Mouse (Mus musculus) urinary bladder, postnatal 14 days (tissue): ENCODE measurements around the gene AW822073.
"Not testable (repeated sequence)": the region's sequence is repeated elsewhere in the genome, so short reads cannot be mapped to it uniquely, and the experiment has no call there.

Source experiments
- DNase-seq: peaks from one replicate; pipeline ENCODE4 v3.0.0; 2021; ENCODE audit warnings: low spot score

The AW822073 gene

DNA sequence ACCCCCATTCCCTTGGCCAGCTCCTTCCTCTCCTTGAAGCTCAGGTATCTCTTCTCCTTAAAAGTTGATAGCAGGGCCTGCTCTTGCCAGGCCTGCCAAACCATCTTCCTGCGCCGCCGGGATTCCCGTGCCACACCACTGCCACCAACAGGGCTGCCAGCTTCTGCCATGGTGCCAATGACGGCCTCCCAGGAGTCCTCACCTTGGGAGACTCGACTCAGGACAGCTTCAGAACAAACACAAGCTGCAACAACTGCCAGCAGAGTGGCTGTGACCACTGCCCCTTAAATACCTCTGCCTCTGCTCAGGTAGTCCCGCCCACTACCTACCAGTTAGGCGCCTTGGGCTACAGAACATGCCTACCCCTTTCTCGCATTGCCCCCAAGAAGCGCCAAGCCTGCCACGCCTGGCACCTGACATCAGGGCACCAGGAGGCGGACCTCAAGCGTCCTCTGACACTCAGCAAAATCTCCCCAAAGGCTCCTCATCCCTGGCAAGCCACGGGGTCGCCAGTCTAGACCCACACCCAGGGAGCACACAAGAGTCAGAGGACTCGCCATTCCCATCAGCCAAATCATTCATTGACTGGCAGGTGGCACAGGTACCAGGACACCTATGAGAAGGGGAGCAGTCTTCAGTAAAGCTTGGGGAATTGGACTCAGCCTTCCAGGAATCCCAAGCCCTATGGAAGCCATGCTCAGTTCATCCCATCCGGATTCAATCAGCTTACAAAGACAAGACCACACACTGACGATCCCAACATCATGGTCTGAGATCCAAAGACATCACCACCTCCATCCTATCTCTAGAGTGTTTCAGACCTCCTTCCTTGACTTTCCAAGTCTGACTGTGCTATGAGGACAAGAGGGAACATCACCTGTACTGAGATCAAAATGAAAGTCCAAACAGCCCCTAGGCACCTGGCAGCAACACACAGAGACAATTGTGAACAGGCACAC is at the start of gene AW822073:
Gene AW822073, minus strand, starts transcription at position 104 of the 959 bp plus-strand sequence.
- not testable (repeated sequence) for DNase-seq

DNA sequence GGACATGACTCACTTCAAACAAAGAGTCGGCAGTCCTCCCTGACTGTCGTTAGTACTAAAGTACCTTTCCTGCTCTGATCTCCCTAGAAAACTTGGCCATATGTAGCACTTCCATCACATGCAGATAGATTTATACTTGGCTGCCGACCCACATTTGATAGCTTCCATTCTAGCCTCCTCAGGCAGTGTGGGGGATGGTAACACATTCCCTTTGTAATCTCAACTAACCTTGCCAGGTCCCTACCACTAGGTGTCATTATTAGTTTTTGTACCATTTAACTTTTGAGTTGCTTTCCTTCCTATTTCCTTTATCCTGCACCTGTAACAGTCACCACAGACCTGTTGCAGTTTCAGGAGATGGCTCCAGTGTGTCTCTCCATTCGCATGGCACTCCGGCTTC is 33.7 kb upstream of the AW822073 start:
- DNase-seq: no peak

GRCm38 (mm10) chr10:58255954-58256353 is 31.2 kb upstream of the AW822073 start:
- no peak for DNase-seq

- DNase-seq: peak; percentile 94
Observed at GRCm38 (mm10) chr10:58255213-58255892, 30.6 kb upstream of the AW822073 start, which contains the start of gene Gcc2. Gene Gcc2, plus strand, starts transcription at chr10:58255497.

DNA sequence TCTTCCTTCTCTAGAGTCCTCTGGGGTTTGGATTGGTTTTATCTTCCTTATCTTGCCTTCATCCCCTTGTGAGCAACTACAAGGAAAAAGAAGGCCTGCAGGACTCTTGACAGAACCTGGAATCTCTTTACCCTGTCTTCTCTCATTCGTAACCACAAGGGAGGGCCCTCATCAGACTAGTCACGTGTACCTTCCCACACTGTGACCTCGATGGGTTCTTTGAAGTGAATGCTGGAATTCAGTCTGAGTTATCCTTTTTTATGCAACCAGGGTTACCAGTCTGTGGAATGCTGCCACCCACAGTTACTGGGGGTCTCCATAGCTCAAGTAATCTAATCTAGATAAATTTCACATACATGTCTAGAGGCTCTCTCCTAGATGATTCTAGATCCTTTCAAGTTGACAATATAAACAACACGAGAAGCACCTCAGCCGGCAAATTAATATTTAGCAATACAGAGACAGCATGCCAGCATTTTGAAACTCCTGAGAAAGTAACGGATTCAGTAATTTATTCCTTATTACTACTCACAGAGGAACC is 30.0 kb upstream of the AW822073 start:
- DNase-seq: no peak

DNA sequence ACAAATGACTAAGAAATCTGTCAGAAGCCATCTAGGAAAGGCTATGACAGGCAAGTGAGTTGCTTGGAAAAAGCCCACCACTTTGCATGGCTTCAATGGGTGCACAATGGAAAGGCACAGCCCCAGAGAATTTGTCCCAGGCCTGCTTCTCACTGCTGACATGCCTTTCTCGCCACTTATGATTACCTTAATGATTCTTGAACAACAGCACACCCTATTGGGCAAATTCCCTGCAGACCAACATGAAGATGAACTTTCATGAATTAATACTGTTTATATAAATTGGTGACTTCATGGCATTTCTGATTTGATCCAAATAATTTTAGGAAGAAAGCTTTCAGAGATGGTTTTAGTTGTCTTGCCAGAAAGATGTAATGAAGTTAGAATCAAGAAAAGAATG is 24.8 kb upstream of the AW822073 start:
- DNase-seq: no peak

DNA sequence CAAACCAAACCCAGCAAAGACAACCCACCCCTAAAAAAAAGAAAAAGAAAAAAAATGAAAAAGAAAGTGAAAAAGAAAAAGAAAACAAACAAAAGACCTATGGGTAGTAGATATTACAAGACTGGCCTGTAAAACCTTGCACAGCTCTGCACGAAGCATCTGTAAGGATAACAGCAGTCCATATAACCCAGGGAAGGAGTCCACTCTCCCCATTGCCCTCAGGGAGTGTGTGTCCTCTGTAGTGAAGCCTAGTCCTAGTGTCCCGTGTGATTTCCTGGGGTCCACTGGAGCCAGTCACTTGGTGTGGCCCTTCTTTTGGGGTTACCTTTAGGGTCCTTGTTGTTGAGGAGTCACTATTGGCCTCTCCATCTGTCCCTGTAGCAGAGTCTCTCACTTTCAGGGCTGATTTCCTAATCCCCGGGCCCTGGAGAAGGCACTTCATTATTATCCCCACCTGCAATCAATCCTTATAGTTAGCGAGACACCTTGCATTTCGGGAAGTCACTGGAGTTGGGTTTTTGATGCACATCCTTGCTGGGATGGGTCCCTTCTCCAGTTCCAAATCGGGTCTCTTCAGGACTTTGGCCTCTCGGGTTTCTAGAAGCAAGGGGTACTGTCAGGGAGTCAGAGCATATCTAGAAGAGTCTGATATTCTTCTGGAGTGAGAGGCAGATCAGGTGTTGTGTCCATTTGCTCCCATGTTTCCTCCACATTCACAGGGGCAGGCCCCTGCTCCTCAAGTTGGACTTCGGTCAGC is 14.4 kb upstream of the AW822073 start:
- peak; percentile 70 for DNase-seq

DNA sequence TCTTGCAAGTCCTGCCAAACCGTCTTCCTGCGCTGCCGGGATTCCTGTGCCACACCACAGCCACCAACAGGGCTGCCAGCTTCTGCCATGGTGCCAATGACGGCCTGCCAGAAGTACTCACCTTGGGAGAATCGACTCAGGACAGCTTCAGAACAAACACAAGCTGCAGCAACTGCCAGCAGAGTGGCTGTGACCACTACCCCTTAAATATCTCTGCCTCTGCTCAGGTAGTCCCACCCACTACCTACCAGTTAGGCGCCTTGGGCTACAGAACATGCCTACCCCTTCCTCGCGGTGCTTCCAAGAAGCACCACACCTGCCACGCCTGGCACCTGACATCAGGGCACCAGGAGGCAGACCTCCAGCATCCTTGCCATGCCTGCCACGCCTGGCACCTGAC is 11.9 kb upstream of the AW822073 start, which contains the start of gene Gm4981:
Gene Gm4981, minus strand, starts transcription at position 89 of the 400 bp plus-strand sequence.
- no peak for DNase-seq

DNA sequence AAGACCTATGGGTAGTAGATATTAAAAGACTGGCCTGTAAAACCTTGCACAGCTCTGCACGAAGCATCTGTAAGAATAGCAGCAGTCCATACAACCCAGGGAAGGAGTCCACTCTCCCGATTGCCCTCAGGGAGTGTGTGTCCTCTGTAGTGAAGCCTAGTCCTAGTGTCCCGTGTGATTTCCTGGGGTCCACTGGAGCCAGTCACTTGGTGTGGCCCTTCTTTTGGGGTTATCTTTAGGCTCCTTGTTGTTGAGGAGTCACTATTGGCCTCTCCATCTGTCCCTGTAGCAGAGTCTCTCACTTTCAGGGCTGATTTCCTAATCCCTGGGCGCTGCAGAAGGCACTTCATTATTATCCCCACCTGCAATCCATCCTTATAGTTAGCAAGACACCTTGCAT is 10.3 kb upstream of the AW822073 start:
- not testable (repeated sequence) for DNase-seq

- DNase-seq: not testable (repeated sequence)
Observed at GRCm38 (mm10) chr10:58233740-58234121, 9.0 kb upstream of the AW822073 start.

DNA sequence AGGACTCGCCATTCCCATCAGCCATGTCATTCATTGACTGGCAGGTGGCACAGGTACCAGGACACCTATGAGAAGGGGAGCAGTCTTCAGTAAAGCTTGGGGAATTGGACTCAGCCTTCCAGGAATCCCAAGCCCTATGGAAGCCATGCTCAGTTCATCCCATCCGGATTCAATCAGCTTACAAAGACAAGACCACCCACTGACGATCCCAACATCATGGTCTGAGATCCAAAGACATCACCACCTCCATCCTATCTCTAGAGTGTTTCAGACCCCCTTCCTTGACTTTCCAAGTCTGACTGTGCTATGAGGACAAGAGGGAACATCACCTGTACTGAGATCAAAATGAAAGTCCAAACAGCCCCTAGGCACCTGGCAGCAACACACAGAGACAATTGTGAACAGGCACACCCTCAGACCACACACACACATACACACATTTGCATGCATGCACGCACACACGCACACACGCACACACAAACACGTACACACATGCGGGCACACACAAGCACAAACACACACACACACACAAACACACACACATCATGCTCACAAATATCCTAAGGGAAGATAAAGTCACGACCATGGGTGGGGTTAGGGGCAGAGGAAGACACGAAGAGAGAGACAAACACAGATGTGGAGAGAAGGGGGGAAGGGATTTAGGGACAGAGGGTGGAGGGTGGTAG is 8.5 kb upstream of the AW822073 start:
- DNase-seq: not testable (repeated sequence)

DNA sequence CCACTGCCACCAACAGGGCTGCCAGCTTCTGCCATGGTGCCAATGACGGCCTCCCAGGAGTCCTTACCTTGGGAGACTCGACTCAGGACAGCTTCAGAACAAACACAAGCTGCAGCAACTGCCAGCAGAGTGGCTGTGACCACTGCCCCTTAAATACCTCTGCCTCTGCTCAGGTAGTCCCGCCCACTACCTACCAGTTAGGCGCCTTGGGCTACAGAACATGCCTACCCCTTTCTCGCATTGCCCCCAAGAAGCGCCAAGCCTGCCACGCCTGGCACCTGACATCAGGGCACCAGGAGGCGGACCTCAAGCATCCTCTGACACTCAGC is 7.9 kb upstream of the AW822073 start, which contains the start of gene Duxf3:
Gene Duxf3, minus strand, starts transcription at position 35 of the 329 bp plus-strand sequence.
- not testable (repeated sequence) for DNase-seq

DNA sequence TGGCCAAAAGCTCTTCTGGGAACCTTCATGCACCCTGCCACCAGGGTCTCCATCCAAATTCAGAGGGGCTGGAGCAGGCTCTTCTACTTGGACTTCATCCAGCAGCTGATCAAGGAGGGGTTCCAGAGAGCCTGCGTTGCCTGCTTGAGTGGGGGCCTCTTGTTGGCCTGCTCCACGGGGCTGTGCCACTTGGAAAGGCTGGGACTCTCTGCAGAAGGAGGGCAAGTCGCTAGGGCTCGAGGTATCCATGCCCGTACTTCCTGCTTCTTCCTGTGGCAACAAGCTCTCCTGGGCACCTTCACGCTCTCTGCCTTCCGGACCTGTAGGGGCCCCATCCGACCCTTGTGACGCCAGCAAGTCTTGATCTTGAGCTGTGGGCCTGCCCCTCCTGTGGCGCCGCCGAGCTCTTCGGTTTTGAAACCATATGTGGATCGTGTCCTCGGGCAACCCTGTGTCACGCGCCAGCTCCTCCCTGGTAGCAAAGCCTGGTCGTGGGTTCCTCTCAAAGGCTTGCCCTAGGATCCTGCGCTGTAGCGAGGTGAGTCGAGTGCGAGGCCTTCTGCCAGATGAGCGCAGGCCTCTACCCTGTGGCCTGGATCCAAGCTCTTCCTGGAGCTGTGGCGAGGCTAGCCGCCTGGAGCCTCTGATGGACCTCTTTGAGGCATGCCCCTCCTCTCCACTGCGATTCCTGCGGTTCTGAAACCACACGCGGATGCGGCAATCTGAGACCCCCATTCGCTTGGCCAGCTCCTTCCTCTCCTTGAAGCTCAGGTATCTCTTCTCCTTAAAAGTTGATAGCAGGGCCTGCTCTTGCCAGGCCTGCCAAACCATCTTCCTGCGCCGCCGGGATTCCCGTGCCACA is 7.3 kb upstream of the AW822073 start:
- DNase-seq: peak; percentile 82

GRCm38 (mm10) chr10:58231088-58231487 is 6.4 kb upstream of the AW822073 start:
- peak; percentile 58 for DNase-seq

- DNase-seq: not testable (repeated sequence)
Observed at GRCm38 (mm10) chr10:58230021-58230420, 5.3 kb upstream of the AW822073 start.

DNA sequence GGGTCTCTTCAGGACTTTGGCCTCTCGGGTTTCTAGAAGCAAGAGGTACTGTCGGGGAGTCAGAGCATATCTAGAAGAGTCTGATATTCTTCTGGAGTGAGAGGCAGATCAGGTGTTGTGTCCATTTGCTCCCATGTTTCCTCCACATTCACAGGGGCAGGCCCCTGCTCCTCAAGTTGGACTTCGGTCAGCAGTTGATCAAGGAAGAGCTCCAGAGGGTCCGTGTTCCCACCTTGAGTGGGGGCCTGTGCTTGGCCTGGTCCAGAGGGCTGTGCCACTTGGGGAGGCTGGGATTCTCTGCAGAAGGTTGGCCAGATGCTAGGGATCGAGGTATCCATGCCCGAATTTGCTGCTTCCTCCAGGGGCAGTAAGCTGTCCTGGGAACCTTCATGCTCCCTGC is 3.1 kb upstream of the AW822073 start:
- DNase-seq: not testable (repeated sequence)

DNA sequence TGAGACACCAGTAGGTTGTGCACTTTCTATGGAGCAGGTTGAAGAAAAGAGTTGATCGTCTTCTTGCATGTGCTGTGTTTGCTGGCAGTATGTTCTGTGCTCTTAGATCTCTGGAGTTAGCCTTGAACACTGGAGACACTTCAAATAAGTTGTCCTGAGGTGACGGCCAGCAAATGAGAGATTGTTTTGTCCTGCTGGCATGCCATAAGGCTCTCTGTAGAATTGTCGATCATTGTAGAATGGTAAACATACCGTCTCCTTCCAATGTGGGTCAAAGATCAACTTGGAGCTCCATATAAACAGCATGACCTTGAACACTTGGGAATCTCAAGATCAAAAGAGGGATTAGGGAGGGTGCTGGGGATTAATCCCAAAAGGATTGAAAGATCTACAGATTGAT is 1.6 kb upstream of the AW822073 start:
- not testable (repeated sequence) for DNase-seq

DNA sequence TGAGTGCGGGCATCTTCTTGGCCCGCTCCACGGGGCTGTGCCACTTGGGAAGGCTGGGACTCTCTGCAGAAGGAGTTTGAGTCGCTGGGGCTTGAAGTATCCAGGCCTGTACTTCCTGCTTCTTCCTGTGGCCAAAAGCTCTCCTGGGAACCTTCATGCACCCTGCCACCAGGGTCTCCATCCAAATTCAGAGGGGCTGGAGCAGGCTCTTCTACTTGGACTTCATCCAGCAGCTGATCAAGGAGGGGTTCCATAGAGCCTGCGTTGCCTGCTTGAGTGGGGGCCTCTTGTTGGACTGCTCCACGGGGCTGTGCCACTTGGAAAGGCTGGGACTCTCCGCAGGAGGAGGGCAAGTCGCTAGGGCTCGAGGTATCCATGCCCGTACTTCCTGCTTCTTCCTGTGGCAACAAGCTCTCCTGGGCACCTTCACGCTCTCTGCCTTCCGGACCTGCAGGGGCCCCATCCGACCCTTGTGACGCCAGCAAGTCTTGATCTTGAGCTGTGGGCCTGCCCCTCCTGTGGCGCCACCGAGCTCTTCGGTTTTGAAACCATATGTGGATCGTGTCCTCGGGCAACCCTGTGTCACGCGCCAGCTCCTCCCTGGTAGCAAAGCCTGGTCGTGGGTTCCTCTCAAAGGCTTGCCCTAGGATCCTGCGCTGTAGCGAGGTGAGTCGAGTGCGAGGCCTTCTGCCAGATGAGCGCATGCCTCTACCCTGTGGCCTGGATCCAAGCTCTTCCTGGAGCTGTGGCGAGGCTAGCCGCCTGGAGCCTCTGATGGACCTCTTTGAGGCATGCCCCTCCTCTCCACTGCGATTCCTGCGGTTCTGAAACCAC is 541 bp downstream of the AW822073 start:
- peak; percentile 78 for DNase-seq

DNA sequence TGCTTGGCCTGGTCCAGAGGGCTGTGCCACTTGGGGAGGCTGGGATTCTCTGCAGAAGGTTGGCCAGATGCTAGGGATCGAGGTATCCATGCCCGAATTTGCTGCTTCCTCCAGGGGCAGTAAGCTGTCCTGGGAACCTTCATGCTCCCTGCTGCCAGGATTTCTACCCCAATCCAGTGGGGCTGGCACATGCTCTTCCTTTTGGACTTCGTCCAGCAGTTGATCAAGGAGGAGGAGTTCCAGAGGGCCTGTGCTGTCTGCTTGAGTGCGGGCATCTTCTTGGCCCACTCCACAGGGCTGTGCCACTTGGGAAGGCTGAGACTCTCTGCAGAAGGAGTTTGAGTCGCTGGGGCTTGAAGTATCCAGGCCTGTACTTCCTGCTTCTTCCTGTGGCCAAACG is 1.6 kb downstream of the AW822073 start:
- DNase-seq: not testable (repeated sequence)
